Mouse (Mus musculus): Measurements from ENCODE around the gene Adam17.

DNA sequence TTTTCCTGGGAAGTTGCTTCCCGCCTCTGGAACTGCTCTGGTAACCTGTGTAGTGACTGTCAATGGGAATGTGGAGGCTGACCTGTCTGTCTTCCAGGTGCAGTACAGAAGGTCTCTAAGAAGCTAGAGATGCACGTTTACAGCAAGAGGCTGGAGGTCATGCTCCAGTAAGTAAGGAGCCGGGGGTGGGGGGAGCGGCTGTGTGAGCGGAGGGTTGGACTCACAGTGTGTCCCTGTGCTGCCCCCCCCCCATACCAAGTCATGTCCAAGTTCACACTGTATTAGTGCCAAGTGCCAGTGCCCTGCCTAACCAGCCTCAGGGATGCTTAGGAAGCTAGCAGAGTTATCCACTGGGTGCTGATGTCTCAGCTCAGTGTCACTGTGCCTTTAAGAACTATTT, 61.2 kb downstream of the Adam17 start:
- TF ChIP-seq CTCF (IDR thresholded peaks at IDR 0.05; ENCODE audit: extremely low read depth, insufficient read depth, low read length) = no peak
- no peak for TF ChIP-seq POLR2A (IDR thresholded peaks at IDR 0.05; ENCODE audit: extremely low read depth, insufficient read depth, low read length)

Data from cortical plate, adult 2 months (tissue).